Mouse (Mus musculus): Measurements from ENCODE around the gene Asap3. TPM values are rescaled to one million over a fixed set of nuclear protein-coding genes. Genes with fewer than 3 reads are reported as not detected.

Gene Asap3
- polyA plus RNA-seq (2015; fragmentation: Nextera tagmentation; extraction: Ambion mirVana) = 2.8 and 3.8 TPM in 2 replicates

GRCm38 (mm10) chr4:136206033-136206893 lies at the start of gene Asap3:
Gene Asap3 (plus strand): TSS chr4:136206365.
- peak; percentile 88 for ATAC-seq (replicated peaks; ENCODE audit: extremely low read depth, insufficient read depth, low FRiP score)
- Histone ChIP-seq H3K27me3 (ENCODE audit: control insufficient read depth, insufficient read depth, low read length) (peaks cover 4% of the 10 kb centered on the region; the same call in 1 of the 2 replicates), H3K4me2 (ENCODE audit: low read depth, low read length) (peak within 1 kb of the TSS; percentile 99), H3K4me3 (ENCODE audit: low read length) (peak within 1 kb of the TSS; percentile 75), H3K9ac (ENCODE audit: low read length) (peak within 1 kb of the TSS; percentile 85), H3K27ac (ENCODE audit: low read length) (peak within 1 kb of the TSS; percentile 58), H3K9me3 (replicated peaks; ENCODE audit: control insufficient read depth, low read length) (no peaks in the 10 kb centered on the region), H3K36me3 (ENCODE audit: control insufficient read depth, insufficient read depth) (no peaks in the 10 kb centered on the region), H3K4me1 (ENCODE audit: control insufficient read depth, insufficient read depth, low read length) (peaks cover 13% of the 10 kb centered on the region)
- under 1% methylated on average over 54 of the region's 54 CpGs for WGBS

DNA sequence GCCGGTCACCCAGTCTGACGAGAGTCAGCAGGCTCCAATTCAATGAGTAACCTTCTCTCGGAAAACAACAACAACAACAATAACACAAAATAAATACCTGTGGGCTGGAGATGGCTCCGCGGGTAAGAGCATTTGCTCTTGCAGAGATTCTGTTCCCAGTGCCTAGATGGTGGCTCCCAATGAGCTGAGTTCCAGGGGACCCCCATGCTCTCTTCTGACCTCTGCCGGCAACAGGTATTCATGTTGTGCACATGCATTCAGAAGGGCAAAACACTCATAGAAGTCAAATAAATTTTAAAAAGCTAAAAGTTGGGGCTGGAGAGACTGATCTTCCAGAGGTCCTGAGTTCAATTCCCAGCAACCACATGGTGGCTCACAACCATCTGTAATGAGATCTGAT lies 47.7 kb upstream of the Asap3 start:
- ATAC-seq (replicated peaks; ENCODE audit: extremely low read depth, insufficient read depth, low FRiP score) = no peak
- Histone ChIP-seq H3K4me3 (ENCODE audit: low read length) (no peak overlapping the region), H3K4me2 (ENCODE audit: low read depth, low read length) (no peak overlapping the region), H3K36me3 (ENCODE audit: control insufficient read depth, insufficient read depth) (no peaks in the 10 kb centered on the region), H3K4me1 (ENCODE audit: control insufficient read depth, insufficient read depth, low read length) (peaks cover 3% of the 10 kb centered on the region; the same call in 1 of the 2 replicates), H3K9ac (ENCODE audit: low read length) (no peak overlapping the region), H3K9me3 (replicated peaks; ENCODE audit: control insufficient read depth, low read length) (no peaks in the 10 kb centered on the region), H3K27ac (ENCODE audit: low read length) (no peak overlapping the region), H3K27me3 (ENCODE audit: control insufficient read depth, insufficient read depth, low read length) (no peaks in the 10 kb centered on the region)
- WGBS = 81% methylated on average over 6 of the region's 6 CpGs

- H3K27me3 ChIP-seq (ENCODE audit: control insufficient read depth, insufficient read depth, low read length) = no peaks in the 10 kb centered on the region
- no peak overlapping the region for H3K4me3 ChIP-seq (ENCODE audit: low read length)
- peaks cover 3% of the 10 kb centered on the region; the same call in 1 of the 2 replicates for H3K4me1 ChIP-seq (ENCODE audit: control insufficient read depth, insufficient read depth, low read length)
- H3K9me3 ChIP-seq (replicated peaks; ENCODE audit: control insufficient read depth, low read length) = no peaks in the 10 kb centered on the region
- ATAC-seq (replicated peaks; ENCODE audit: extremely low read depth, insufficient read depth, low FRiP score) = peak; percentile 6; the same call in 1 of the 2 replicates
- WGBS = 15% methylated on average over 5 of the region's 5 CpGs
- no peak overlapping the region for H3K27ac ChIP-seq (ENCODE audit: low read length)
- H3K36me3 ChIP-seq (ENCODE audit: control insufficient read depth, insufficient read depth) = no peaks in the 10 kb centered on the region
- H3K9ac ChIP-seq (ENCODE audit: low read length) = no peak overlapping the region
- no peak overlapping the region for H3K4me2 ChIP-seq (ENCODE audit: low read depth, low read length)
These were observed 46.3 kb upstream of the Asap3 start for GRCm38 (mm10) chr4:136159802-136160397.

- Histone ChIP-seq H3K9me3 (replicated peaks; ENCODE audit: control insufficient read depth, low read length) (no peaks in the 10 kb centered on the region), H3K27me3 (ENCODE audit: control insufficient read depth, insufficient read depth, low read length) (no peaks in the 10 kb centered on the region), H3K4me1 (ENCODE audit: control insufficient read depth, insufficient read depth, low read length) (peaks cover 3% of the 10 kb centered on the region; the same call in 1 of the 2 replicates), H3K4me2 (ENCODE audit: low read depth, low read length) (no peak overlapping the region), H3K9ac (ENCODE audit: low read length) (no peak overlapping the region), H3K36me3 (ENCODE audit: control insufficient read depth, insufficient read depth) (no peaks in the 10 kb centered on the region), H3K27ac (ENCODE audit: low read length) (no peak overlapping the region), H3K4me3 (ENCODE audit: low read length) (no peak overlapping the region)
- WGBS = 2% methylated on average over 11 of the region's 11 CpGs
- ATAC-seq (replicated peaks; ENCODE audit: extremely low read depth, insufficient read depth, low FRiP score) = 0 out of 2 replicates have a peak, but pooled peaks have one; percentile 50
These were observed 42.7 kb upstream of the Asap3 start for GRCm38 (mm10) chr4:136163448-136163847.

- no peak overlapping the region for H3K9ac ChIP-seq (ENCODE audit: low read length)
- H3K4me1 ChIP-seq (ENCODE audit: control insufficient read depth, insufficient read depth, low read length) = peaks cover under 1% of the 10 kb centered on the region; the same call in 1 of the 2 replicates
- ATAC-seq (replicated peaks; ENCODE audit: extremely low read depth, insufficient read depth, low FRiP score) = no peak
- no peak overlapping the region for H3K4me3 ChIP-seq (ENCODE audit: low read length)
- 79% methylated on average over 8 of the region's 8 CpGs for WGBS
- H3K27me3 ChIP-seq (ENCODE audit: control insufficient read depth, insufficient read depth, low read length) = no peaks in the 10 kb centered on the region
- H3K4me2 ChIP-seq (ENCODE audit: low read depth, low read length) = no peak overlapping the region
- H3K9me3 ChIP-seq (replicated peaks; ENCODE audit: control insufficient read depth, low read length) = no peaks in the 10 kb centered on the region
- H3K36me3 ChIP-seq (ENCODE audit: control insufficient read depth, insufficient read depth) = no peaks in the 10 kb centered on the region
- H3K27ac ChIP-seq (ENCODE audit: low read length) = no peak overlapping the region
These were observed 41.2 kb upstream of the Asap3 start for GRCm38 (mm10) chr4:136164981-136165380.

DNA sequence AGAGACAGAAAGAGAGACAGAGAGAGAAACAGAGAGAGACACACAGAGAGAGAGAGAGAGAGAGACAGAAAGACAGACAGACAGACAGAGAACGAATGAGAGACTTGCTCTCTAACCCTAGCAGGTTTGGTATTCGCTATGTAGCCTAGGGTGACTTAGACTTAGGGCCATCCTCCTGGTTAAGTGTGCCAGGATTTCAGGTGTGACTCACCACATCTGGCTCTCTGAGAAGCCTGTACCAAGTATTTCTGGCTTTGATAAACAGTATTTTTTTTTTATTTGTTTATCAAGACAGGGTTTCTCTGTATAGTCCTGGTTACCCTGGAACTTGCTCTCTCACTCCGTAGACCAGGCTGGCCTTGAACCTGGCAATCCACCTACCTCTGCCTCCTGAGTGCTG lies 38.5 kb upstream of the Asap3 start:
- H3K9ac ChIP-seq (ENCODE audit: low read length) = no peak overlapping the region
- no peak overlapping the region for H3K4me3 ChIP-seq (ENCODE audit: low read length)
- no peak overlapping the region for H3K27ac ChIP-seq (ENCODE audit: low read length)
- no peak for ATAC-seq (replicated peaks; ENCODE audit: extremely low read depth, insufficient read depth, low FRiP score)
- no peaks in the 10 kb centered on the region for H3K27me3 ChIP-seq (ENCODE audit: control insufficient read depth, insufficient read depth, low read length)
- no peaks in the 10 kb centered on the region for H3K4me1 ChIP-seq (ENCODE audit: control insufficient read depth, insufficient read depth, low read length)
- 72% methylated on average over 3 of the region's 3 CpGs for WGBS
- H3K9me3 ChIP-seq (replicated peaks; ENCODE audit: control insufficient read depth, low read length) = no peaks in the 10 kb centered on the region
- H3K36me3 ChIP-seq (ENCODE audit: control insufficient read depth, insufficient read depth) = no peaks in the 10 kb centered on the region
- no peak overlapping the region for H3K4me2 ChIP-seq (ENCODE audit: low read depth, low read length)

- no peaks in the 10 kb centered on the region for H3K9me3 ChIP-seq (replicated peaks; ENCODE audit: control insufficient read depth, low read length)
- no peak overlapping the region for H3K27ac ChIP-seq (ENCODE audit: low read length)
- H3K4me1 ChIP-seq (ENCODE audit: control insufficient read depth, insufficient read depth, low read length) = peaks cover 18% of the 10 kb centered on the region
- no peak for ATAC-seq (replicated peaks; ENCODE audit: extremely low read depth, insufficient read depth, low FRiP score)
- H3K9ac ChIP-seq (ENCODE audit: low read length) = no peak overlapping the region
- H3K36me3 ChIP-seq (ENCODE audit: control insufficient read depth, insufficient read depth) = no peaks in the 10 kb centered on the region
- H3K4me3 ChIP-seq (ENCODE audit: low read length) = no peak overlapping the region
- H3K27me3 ChIP-seq (ENCODE audit: control insufficient read depth, insufficient read depth, low read length) = no peaks in the 10 kb centered on the region
- WGBS = 78% methylated on average over 4 of the region's 4 CpGs
- no peak overlapping the region for H3K4me2 ChIP-seq (ENCODE audit: low read depth, low read length)
These were observed 35.8 kb upstream of the Asap3 start for GRCm38 (mm10) chr4:136170401-136170800.

DNA sequence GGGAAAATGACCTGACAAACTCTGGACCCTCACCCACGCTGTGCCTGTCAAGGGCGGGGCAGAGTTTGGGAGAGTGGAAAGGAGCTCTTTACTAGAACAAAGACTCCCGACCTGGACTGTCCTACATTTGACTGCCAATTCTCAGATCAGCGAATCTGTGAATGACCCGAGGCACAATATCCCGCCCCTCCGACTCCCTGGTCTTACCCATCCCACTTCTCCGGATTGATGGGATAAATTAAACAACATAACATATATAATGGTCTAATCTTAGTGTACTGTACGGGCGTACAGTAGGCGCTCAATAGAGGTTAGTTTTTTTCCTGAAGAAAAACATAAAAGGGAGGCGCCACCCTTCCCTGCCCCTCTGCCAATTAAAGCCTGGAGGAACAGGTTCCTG lies 34.7 kb upstream of the Asap3 start:
- Histone ChIP-seq H3K4me1 (ENCODE audit: control insufficient read depth, insufficient read depth, low read length) (peaks cover 27% of the 10 kb centered on the region), H3K4me2 (ENCODE audit: low read depth, low read length) (peak overlapping the region; percentile 100), H3K9ac (ENCODE audit: low read length) (peak overlapping the region; percentile 67), H3K27me3 (ENCODE audit: control insufficient read depth, insufficient read depth, low read length) (no peaks in the 10 kb centered on the region), H3K36me3 (ENCODE audit: control insufficient read depth, insufficient read depth) (no peaks in the 10 kb centered on the region), H3K27ac (ENCODE audit: low read length) (no peak overlapping the region), H3K4me3 (ENCODE audit: low read length) (peak overlapping the region; percentile 83), H3K9me3 (replicated peaks; ENCODE audit: control insufficient read depth, low read length) (no peaks in the 10 kb centered on the region)
- WGBS = 28% methylated on average over 12 of the region's 12 CpGs
- ATAC-seq (replicated peaks; ENCODE audit: extremely low read depth, insufficient read depth, low FRiP score) = no peak

GRCm38 (mm10) chr4:136172011-136172541 lies 34.1 kb upstream of the Asap3 start, which contains the start of gene E2f2:
Gene E2f2 (plus strand): TSS chr4:136172394.
- Histone ChIP-seq H3K9ac (ENCODE audit: low read length) (peak within 1 kb of the TSS; percentile 74), H3K27me3 (ENCODE audit: control insufficient read depth, insufficient read depth, low read length) (no peaks in the 10 kb centered on the region), H3K4me3 (ENCODE audit: low read length) (peak within 1 kb of the TSS; percentile 83), H3K4me1 (ENCODE audit: control insufficient read depth, insufficient read depth, low read length) (peaks cover 33% of the 10 kb centered on the region), H3K4me2 (ENCODE audit: low read depth, low read length) (peak within 1 kb of the TSS; percentile 100), H3K9me3 (replicated peaks; ENCODE audit: control insufficient read depth, low read length) (no peaks in the 10 kb centered on the region), H3K36me3 (ENCODE audit: control insufficient read depth, insufficient read depth) (no peaks in the 10 kb centered on the region), H3K27ac (ENCODE audit: low read length) (peak within 1 kb of the TSS; percentile 45)
- ATAC-seq (replicated peaks; ENCODE audit: extremely low read depth, insufficient read depth, low FRiP score) = peak; percentile 41; the same call in 1 of the 2 replicates
- WGBS = 0% methylated on average over 32 of the region's 35 CpGs

Measured in heart, embryonic 16.5 days (tissue).